8 mouse cellular contexts compared by ENCODE assay signal in the genomic region with DNA sequence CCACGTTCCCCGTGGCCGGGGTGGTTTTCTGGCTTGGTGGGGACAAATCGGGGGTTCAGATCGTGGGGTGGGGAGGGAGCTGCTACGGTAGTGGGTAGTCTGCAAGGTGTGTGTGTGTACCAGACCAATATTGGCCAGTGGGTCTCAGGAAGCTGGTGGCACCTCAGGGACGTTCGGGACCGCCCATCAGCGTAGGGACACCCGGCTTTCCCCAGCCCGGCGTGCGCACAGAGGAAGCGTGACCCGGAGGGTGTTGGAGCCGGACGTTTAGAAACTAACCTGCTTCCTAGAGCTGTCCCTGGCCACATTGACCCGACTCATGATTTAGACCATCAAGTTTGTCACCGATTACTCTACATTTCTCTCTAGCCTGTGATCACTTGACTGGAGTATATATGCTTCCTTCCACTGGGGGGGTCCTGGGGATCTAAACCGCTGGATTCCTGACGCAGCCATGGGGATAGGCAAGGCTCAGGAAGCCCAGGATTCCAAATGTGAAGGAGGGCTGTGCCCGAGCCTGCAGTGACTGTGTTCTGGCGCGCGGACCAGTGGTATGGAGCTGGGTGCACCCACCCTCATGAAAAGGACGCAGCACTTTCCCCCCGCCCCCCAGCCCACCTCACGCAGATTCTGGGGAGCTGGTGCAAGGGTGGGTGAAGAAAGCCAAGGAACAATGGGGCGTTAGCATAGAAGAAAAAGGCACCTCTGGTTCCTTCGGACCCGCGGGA.
DNase-seq lines count a peak whose midpoint lies in the region; ATAC-seq and TF ChIP-seq lines count a peak whose summit lies in the region.

No protein-coding gene starts in this region.

- no peak for TF ChIP-seq EP300 in liver, embryonic 14.5 days (IDR thresholded peaks at IDR 0.05; ENCODE audit: low read depth)

- ATAC-seq in embryonic facial prominence, embryonic 15.5 days (ENCODE audit: insufficient number of reproducible peaks, low FRiP score, low TSS enrichment, low read depth) = no peak
- ATAC-seq in hindbrain, embryonic 13.5 days (ENCODE audit: low FRiP score) = peak; percentile 49
- ATAC-seq in liver, embryonic 14.5 days (ENCODE audit: insufficient read depth) = no peak
- ATAC-seq in neural tube, embryonic 15.5 days (ENCODE audit: low FRiP score) = peak; percentile 51

- peaks cover 78% of the 10 kb centered on the region for H3K27me3 ChIP-seq in embryonic facial prominence, embryonic 15.5 days
- H3K27me3 ChIP-seq in hindbrain, embryonic 13.5 days = peaks cover 31% of the 10 kb centered on the region
- peaks cover 70% of the 10 kb centered on the region for H3K27me3 ChIP-seq in liver, embryonic 14.5 days (ENCODE audit: control insufficient read depth, insufficient read depth, low read length)
- H3K27me3 ChIP-seq in neural tube, embryonic 15.5 days (replicated peaks) = peaks cover 27% of the 10 kb centered on the region

- intact Hi-C loops in gastrocnemius, postnatal 36 days (cut with DNase I) = loop anchor here (5.0 kb wide), 1 partner anchor 130 kb away; no protein-coding TSS in a partner anchor
- intact Hi-C loops in left cerebral cortex, postnatal 14 days (cut with DNase I) = loop anchor here (5.0 kb wide), 3 partner anchors 135 to 190 kb away; no protein-coding TSS in a partner anchor

- H3K36me3 ChIP-seq in embryonic facial prominence, embryonic 15.5 days = no peaks in the 10 kb centered on the region
- H3K36me3 ChIP-seq in hindbrain, embryonic 13.5 days = no peaks in the 10 kb centered on the region
- H3K36me3 ChIP-seq in liver, embryonic 14.5 days (replicated peaks; ENCODE audit: control insufficient read depth, insufficient read depth, low read depth) = no peaks in the 10 kb centered on the region
- no peaks in the 10 kb centered on the region for H3K36me3 ChIP-seq in neural tube, embryonic 15.5 days

- H3K27ac ChIP-seq in embryonic facial prominence, embryonic 15.5 days (replicated peaks) = 0 out of 2 replicates have a peak overlapping the region, but pooled peaks have one; percentile 22
- peak overlapping the region; percentile 94 for H3K27ac ChIP-seq in hindbrain, embryonic 13.5 days
- no peak overlapping the region for H3K27ac ChIP-seq in liver, embryonic 14.5 days
- peak overlapping the region; percentile 88 for H3K27ac ChIP-seq in neural tube, embryonic 15.5 days (replicated peaks)

- peak overlapping the region; percentile 95 for H3K4me2 ChIP-seq in embryonic facial prominence, embryonic 15.5 days (replicated peaks)
- peak overlapping the region; percentile 88 for H3K4me2 ChIP-seq in hindbrain, embryonic 13.5 days
- peak overlapping the region; percentile 54 for H3K4me2 ChIP-seq in liver, embryonic 14.5 days (ENCODE audit: low read depth)
- peak overlapping the region; percentile 95 for H3K4me2 ChIP-seq in neural tube, embryonic 15.5 days

- H3K9ac ChIP-seq in embryonic facial prominence, embryonic 15.5 days = peak overlapping the region; percentile 55
- peak overlapping the region; percentile 98 for H3K9ac ChIP-seq in hindbrain, embryonic 13.5 days
- no peak overlapping the region for H3K9ac ChIP-seq in liver, embryonic 14.5 days (replicated peaks)
- peak overlapping the region; percentile 89 for H3K9ac ChIP-seq in neural tube, embryonic 15.5 days (replicated peaks)

- peaks cover 36% of the 10 kb centered on the region for H3K4me1 ChIP-seq in embryonic facial prominence, embryonic 15.5 days
- H3K4me1 ChIP-seq in hindbrain, embryonic 13.5 days (replicated peaks) = peaks cover 56% of the 10 kb centered on the region
- H3K4me1 ChIP-seq in liver, embryonic 14.5 days (replicated peaks; ENCODE audit: control insufficient read depth in 2 of 2, insufficient read depth in 2 of 2, low read length in 1 of 2) = no peaks in the 10 kb centered on the region
- peaks cover 49% of the 10 kb centered on the region for H3K4me1 ChIP-seq in neural tube, embryonic 15.5 days

- no peaks in the 10 kb centered on the region for H3K9me3 ChIP-seq in embryonic facial prominence, embryonic 15.5 days (replicated peaks)
- H3K9me3 ChIP-seq in hindbrain, embryonic 13.5 days = no peaks in the 10 kb centered on the region
- no peaks in the 10 kb centered on the region for H3K9me3 ChIP-seq in liver, embryonic 14.5 days (ENCODE audit: control insufficient read depth, low read length)
- H3K9me3 ChIP-seq in neural tube, embryonic 15.5 days (replicated peaks) = no peaks in the 10 kb centered on the region

- peak overlapping the region; percentile 69 for H3K4me3 ChIP-seq in embryonic facial prominence, embryonic 15.5 days (replicated peaks)
- peak overlapping the region; percentile 87 for H3K4me3 ChIP-seq in hindbrain, embryonic 13.5 days
- H3K4me3 ChIP-seq in liver, embryonic 14.5 days (ENCODE audit: insufficient read depth in 1 of 2, low read depth in 2 of 2, low read length in 2 of 2) = peak overlapping the region; percentile 15 to 45
- H3K4me3 ChIP-seq in neural tube, embryonic 15.5 days (replicated peaks) = peak overlapping the region; percentile 81

- TF ChIP-seq CTCF in liver, embryonic 14.5 days (IDR thresholded peaks at IDR 0.05; ENCODE audit: low read depth) = no peak

- peak; percentile 45 for DNase-seq in gastrocnemius, postnatal 10 days
- no peak for DNase-seq in gastrocnemius, postnatal 36 days
- peak; percentile 62 for DNase-seq in MN1 (ENCODE audit: low spot score)
- DNase-seq in liver, embryonic 14.5 days (ENCODE audit: low read depth in 3 of 3, low spot score in 3 of 3) = no peak
- DNase-seq in left cerebral cortex, postnatal 14 days (ENCODE audit: low spot score in 2 of 2) = no peak

- under 1% methylated on average over 33 of the region's 33 CpGs for WGBS in embryonic facial prominence, embryonic 15.5 days
- under 1% methylated on average over 33 of the region's 33 CpGs for WGBS in hindbrain, embryonic 13.5 days
- under 1% methylated on average over 33 of the region's 33 CpGs for WGBS in liver, embryonic 14.5 days (ENCODE audit: insufficient replicate concordance)
- WGBS in neural tube, embryonic 15.5 days = under 1% methylated on average over 33 of the region's 33 CpGs

Comparison
In these comparisons a context has a peak if more than half of its experiments do, and no peak if none do; other contexts are left out.
1. DNase-seq: peak in gastrocnemius, postnatal 10 days (single experiment) and MN1 (single experiment); none in gastrocnemius, postnatal 36 days (0 of 2), liver, embryonic 14.5 days (0 of 3) and left cerebral cortex, postnatal 14 days (0 of 2).
2. ATAC-seq: peak in hindbrain, embryonic 13.5 days (single experiment) and neural tube, embryonic 15.5 days (single experiment); none in embryonic facial prominence, embryonic 15.5 days (single experiment) and liver, embryonic 14.5 days (single experiment).
3. H3K4me3 ChIP-seq: peak in every context shown above with its lines; median percentile 87 in hindbrain, embryonic 13.5 days; 81 in neural tube, embryonic 15.5 days; 69 in embryonic facial prominence, embryonic 15.5 days; 30 in liver, embryonic 14.5 days.
4. Peak in every context shown above with its lines, with median percentiles within 50 percentile points of each other: H3K4me2 ChIP-seq.